Mouse (Mus musculus) large intestine, adult 2 months (tissue): ENCODE measurements around the gene Frmd7. TPM values are rescaled to one million over a fixed set of nuclear protein-coding genes. Genes with fewer than 3 reads are reported as not detected.

Experiments
- DNase-seq: peaks from one replicate; pipeline ENCODE4 v3.0.0-alpha.2; 2012; ENCODE audit warnings: low read depth, low spot score
- WGBS: fragments of 180-500 bp; shearing (Covaris S2); methylation state at CpG from one replicate; pipeline ENCODE4 v1.1.7; 2018; 5-methylcytosine and 5-hydroxymethylcytosine counted together
- polyA plus RNA-seq: library from polyadenylated mRNA; depleted of rRNA; stranded (reverse); fragments of >200 nt; gene quantifications from 2 replicates; pipeline ENCODE4 v1.2.3, GENCODE M21; 2012; rRNA removed

Frmd7 gene
- not detected in 2 replicates for polyA plus RNA-seq

DNA sequence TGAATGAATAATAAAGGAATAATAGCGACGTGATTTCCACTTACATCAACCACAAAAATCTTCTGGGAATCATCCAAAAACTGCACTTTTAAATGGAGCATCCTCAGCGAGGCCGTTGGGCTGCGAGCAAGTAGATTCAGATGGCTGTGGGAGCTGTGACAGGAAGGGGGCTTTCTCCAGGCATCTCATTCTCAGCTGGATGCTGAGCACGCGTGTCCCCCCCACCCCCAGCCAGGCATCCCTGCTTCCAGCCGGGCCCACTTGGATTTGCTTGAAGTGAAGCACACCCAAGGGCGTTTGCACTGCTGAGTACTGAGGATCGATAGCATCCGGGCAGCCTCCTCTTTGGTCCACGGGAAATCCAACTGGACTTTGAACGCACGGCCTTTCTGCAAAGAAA is at the start of gene Frmd7:
Gene Frmd7, minus strand, starts transcription at position 101 of the 400 bp plus-strand sequence.
- no peak for DNase-seq
- WGBS = 66% methylated on average over 14 of the region's 14 CpGs

DNA sequence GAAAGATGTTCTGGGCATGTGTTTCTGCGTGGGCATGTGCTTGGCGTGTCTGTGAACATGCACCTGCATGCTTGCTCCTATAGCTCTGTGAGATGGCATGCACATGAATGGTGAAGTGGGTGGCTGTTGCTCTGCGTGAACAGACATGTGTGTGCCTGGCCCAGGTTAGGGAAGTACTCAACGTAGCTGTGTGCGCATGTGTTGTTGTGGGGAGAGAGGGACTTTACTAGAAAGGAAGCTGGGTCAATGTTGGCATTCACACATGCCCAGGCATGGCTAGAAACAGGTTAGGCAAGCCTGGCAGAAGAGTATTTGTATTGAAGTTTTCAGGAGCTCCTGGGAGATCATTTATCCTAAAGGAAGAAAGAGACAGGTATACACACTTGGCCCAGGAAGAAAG is 48.8 kb upstream of the Frmd7 start:
- 90% methylated on average over 5 of the region's 5 CpGs for WGBS
- no peak for DNase-seq

DNA sequence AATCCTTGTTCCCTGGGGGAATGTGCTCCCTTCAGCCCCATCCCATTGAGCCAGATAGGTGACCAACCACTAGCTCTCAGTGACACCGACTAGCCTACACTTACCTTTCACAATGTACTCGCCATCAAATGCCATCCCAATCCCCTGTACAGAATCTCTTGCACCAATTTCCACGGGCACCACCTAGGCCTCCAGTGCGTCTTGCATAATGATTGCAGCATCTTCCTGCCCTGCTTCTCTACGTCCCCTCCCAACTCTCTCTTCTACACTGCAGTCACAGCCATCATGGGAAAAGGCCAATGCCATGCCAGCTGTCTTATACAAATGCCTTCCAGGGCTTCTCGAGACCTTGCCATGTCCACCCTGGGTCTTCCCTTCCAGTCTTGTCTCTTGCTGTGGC is 47.4 kb upstream of the Frmd7 start:
- WGBS = 90% methylated on average over 6 of the region's 6 CpGs
- DNase-seq = no peak

DNA sequence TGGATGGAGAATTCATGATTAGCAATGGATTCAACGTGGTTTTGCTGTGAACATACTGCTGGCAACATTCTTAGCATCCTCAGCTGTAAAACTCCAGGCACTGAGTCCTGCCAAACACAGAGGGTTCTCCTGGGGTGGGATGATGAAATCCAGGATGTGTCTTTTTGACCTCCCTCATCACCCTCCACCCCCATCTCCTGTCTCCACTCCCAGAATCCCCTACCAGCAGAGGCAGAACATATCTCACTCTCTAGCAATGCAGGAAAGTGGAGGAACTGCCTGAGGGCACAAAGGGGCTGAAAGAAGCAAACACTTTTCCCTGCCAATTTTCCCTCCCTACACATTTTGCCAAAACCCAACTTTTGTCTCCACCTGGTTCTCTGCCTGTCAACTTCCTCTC is 46.1 kb upstream of the Frmd7 start:
- 52% methylated on average over 1 of the region's 1 CpGs for WGBS
- DNase-seq = no peak

DNA sequence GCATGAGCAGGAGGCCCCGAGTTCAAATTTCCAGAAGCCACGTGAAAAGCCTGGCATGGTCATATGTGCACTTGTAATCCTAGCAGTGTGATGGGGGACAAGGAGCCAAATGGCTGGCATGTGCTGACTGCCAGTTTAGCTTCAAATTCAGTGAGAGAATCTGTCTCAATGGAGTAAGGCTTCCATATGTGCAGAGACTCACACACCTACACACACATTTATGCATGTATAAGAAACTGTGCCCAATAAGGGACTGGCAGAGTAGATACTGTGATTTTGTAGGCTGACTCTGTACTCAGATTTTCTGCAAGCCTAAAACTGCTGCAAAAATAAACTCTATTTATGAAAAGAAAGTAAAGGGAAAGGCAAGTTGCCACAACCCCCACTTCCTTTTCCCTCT is 35.9 kb upstream of the Frmd7 start:
- WGBS = 73% methylated on average over 2 of the region's 2 CpGs
- DNase-seq = no peak

DNA sequence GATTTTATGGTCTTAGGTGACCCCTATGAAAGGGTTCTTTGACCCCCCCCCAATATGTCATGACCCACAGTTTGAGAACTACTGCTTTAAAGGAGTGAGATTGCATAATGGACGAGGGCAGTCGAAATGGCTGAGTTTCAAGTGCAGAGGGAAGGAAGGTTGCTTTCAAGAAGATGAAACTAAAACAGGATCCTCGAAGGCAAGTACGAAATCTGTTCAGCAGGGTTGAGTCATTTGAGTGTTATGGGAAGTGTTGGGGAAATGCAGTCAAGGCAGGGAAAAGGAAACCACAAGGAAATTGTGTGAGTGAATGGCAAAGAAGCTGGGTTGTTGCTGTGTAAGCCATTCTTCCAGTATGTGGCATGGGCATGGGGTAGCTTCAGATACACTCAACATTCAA is 29.6 kb upstream of the Frmd7 start:
- WGBS = 76% methylated on average over 4 of the region's 4 CpGs
- no peak for DNase-seq

DNA sequence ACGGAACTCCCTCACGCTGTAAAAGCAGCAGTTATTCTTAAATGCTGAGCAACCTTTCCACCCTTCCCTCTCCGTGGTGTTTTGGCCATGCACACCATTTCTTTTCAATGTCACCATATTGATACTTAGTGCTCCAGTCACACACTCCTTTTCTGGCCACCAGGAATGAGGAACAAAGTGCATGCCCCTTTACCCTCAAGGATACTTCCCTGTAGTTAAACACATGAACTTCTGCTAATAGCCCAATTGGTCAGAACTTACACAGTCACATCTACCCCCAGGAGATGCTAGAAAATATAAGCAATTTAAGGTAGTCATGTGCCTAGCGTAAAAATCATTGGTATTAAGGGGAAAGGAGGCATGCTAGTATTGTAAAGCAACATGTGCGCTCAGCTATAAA is 27.4 kb upstream of the Frmd7 start:
- 84% methylated on average over 5 of the region's 5 CpGs for WGBS
- no peak for DNase-seq

DNA sequence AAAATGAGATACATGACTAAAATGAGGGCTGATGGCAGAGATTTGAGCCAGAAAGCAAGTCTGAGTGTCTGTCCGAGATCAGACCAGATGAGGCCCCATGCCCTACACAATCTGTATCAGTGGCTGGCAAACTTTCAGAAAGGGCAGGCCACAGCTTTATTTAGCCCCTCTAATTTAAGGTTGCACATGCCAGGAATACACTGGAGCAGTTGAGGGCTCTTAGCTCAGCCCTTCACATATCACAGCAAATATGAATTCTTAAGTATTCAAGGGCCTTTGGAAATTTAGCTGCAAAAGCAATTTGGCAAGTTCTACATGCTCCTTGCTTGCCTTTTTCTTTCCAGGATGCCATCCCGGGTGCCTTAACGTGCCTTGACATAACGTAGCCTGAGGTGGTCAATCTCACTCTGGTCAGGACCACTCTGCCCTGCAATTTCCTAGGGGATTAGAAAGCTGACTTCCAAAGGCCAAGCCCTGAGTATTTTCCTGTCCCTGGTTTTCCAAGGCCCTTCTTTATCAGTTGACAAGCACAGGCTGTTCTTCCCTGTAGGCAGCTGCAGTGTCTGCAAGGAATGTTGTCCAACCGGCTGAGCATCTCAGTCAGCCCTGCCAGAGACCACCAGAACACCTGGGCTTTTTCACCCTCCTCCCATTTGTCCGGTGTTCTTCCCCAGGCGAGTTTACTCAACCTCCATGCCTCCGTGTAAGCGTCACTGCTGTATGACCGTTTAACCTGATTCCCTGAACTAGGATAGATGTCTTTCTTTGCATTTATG is 25.8 kb upstream of the Frmd7 start:
- WGBS = 44% methylated on average over 10 of the region's 10 CpGs
- DNase-seq = no peak

DNA sequence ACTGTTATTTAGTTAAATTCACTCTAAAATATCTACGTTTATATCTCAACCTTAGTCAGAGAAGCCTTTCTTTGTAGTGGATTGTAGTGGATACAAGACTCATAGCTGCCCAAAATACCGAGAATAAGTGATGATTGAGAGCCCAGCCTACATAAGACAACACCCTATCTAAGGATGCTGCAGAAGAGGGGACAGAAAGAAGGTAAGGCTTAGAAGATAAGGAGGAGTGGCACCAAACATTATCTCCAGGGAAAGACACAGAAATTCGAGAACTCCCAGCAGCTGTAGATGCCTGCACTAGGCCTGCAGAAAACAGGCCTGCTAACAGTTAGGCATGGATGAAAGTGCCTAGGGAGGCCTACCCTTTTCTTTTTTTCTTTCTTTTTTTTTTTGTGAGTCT is 22.6 kb upstream of the Frmd7 start:
- no peak for DNase-seq
- 75% methylated on average over 3 of the region's 3 CpGs for WGBS

DNA sequence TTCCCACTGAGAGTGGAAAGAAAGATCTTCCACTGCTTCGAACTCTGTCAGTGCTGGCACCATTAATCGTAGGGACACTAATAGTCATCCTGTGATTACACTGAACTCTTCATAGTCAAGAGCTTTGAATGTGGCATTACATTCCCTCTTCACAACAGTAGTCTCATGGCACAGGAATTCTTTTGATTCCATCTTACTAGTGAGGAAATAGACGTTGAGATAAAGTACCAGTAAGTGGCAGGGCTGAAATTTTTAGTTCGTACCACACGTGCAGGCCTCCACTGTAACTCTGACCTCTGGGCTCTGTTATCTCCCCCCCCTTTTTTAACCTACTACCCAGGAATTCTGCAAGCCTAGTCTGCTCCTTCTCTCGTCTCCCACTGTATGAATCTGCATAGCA is 20.4 kb upstream of the Frmd7 start:
- WGBS = 70% methylated on average over 6 of the region's 6 CpGs
- no peak for DNase-seq

DNA sequence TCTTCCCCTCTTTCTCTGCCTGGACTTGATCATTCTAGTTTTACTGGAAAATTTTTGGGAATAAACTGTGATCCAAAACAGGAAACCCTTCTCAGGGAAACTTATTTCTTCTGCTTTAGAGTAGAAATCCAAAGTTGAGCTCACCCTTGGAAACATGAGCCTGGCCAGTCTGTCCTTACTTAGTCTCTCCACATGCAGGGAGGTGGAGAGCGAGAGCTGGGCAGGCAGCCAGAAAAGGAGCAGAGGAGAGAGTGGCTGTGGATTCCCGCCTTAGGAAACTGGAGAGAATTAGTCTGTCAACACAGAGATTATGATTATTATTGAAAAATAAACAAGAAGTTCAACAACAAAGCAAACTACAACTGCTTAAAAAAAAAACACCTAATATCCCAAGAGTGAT is 6.1 kb upstream of the Frmd7 start:
- DNase-seq = no peak
- 28% methylated on average over 2 of the region's 2 CpGs for WGBS

DNA sequence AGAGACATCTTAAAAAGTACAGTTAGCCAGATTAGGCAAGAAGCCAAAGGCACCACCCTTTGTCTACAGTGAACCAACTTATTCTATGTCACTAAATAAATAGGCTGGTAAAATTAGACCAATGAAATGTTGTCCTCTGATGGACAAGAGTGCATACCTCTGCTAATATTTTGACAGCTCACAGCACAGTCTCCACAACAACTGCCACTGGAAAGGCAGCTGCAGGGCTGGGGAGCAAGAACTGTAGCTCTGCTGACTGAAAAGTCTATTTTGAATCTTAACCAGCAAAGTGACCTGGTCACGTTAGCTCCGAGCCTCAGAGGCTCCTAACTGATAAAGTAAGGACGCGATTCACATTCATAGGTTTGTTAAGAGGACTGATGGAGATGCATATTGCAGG is 5.6 kb upstream of the Frmd7 start:
- 51% methylated on average over 4 of the region's 4 CpGs for WGBS
- no peak for DNase-seq

DNA sequence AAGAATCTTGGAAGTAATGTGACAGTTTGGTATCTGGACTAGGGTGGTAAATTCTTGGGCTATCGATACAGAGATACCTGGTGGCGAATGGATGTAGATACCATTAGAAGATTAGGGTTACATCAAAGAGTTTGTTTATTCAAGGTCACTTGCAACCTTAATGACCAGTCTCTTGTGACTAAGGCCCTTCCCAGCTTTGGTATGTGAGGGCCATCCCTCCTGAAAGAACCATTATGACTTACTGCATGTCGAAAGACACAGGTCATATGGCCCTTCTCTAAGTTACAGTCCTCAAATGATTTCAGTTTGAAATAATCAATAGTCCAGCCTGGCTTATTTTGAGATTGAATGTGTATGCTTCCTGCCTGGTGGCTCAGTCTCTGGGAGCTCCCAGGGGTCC is 5.4 kb downstream of the Frmd7 start:
- no peak for DNase-seq
- WGBS = 58% methylated on average over 3 of the region's 3 CpGs

DNA sequence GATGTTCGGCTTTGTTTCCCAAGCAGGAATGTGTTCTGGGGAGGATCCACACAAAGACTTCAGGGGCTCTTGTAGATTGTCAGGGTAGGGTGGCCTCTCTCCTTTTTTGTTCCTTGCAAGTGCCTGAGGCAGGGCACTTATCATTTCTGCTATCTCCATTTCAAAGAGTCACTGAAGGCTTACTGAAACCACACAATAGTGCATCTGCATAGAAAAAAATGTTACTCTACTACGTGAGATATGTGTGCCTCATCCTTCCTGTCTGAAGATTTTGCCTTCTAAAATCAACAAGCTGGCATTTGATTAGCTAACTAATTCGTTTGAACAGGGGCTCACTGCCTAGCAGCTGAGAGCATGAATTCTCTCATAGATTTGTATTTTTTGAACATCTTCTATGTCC is 12.2 kb downstream of the Frmd7 start:
- DNase-seq = no peak
- 55% methylated on average over 3 of the region's 3 CpGs for WGBS

DNA sequence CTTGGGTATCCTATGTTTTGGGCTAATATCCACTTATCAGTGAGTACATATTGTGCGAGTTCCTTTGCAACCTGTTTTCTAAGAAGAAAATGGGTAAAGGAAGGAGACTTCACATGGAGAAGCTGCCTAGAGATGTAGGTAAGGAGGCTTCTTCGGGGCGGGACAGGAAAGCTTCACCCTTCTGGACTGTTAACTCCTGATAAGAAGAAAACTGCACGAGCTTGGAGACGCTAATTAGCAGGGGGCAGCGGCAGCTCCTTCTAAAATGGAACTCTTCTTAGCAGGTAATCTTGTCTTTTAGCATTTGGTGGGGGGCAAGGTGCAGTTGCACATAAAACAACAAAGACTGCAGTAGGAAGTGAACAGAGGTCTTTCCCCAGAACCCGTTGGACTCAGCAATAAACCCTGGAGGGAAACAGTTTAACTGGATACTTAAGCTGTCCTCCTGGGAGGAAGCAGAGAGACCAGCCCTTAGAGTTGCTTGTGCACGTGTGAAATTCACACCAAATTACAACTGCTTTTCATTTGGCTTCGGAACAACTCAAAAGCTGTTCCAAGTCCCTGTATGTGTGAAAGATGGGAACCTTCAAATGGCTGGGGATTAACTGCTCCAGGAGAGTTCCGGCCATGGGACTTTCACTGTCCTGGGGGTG is 15.5 kb downstream of the Frmd7 start:
- no peak for DNase-seq
- WGBS = 57% methylated on average over 10 of the region's 10 CpGs

DNA sequence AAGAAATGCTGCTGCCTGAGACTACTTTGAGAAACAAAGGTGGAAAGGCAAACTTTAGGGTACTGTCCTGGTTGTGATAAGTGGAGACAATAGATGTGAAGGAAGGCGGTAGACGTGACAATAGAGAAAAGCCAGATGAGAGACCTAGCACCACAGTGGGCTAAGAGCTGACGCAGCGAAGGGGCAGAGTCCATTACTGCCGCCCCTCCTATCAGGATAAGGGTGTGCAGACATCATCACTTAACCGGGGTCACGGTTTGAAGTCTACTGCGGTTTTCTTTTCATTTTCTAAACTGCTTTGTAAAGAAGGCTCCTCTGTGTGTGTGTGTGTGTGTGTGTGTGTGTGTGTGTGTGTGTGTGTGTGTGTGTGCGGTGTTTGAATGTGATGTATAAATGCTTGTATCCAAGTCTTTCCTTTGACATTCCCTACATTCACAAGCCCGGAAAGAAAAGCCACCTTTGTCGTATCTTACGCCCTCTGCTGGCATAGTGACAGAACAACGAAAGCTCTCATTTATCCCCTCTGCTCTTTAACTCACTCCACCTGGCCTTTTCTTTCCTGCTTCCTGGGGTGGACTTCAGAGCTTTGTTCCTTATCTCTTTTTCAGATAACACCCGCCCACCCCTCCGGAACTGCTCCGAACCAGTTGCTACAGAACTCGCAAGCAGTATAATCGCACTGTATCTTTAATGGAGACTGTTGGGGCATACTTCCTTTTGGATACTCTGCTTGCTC is 17.7 kb downstream of the Frmd7 start:
- WGBS = 49% methylated on average over 18 of the region's 18 CpGs
- DNase-seq = no peak

DNA sequence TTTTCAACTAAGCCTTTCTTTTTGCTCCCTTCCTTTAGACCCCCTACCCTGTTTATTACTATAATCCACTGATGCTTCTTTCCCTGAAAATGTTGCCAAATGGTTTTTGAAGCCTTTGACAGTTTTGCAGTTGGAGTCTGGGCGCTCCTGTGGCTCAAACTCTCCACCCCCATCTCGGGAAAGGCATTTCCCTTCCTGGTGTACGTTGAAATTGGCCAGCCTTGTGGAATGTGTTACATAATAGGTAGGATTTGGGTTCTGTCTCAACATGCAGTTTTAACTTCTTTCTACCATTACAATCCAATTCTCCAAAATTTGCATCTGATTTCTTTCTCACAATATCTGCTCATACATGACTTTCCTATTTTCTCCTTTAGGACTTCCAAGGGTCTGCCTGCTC is 23.8 kb downstream of the Frmd7 start:
- DNase-seq = no peak
- 25% methylated on average over 3 of the region's 3 CpGs for WGBS

DNA sequence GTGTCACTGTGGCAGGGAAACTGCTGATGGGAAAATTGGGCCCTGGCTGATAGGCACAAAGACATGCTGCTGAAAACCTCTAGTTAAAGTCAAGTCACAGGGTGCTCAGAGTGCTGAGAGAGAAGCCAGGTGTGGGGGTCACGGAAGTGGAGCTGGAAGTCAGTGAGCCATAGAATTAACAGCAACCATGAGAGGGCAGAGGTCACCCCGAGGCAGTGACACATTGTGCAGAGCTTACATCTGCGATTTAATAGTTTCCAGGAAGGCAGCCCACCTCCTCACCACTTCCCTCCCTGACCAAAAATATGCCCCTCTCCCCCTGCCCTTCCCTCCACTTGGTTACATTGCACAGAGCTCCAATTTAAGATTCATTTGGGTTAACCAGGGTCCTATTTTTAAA is 25.1 kb downstream of the Frmd7 start:
- no peak for DNase-seq
- 60% methylated on average over 3 of the region's 3 CpGs for WGBS

DNA sequence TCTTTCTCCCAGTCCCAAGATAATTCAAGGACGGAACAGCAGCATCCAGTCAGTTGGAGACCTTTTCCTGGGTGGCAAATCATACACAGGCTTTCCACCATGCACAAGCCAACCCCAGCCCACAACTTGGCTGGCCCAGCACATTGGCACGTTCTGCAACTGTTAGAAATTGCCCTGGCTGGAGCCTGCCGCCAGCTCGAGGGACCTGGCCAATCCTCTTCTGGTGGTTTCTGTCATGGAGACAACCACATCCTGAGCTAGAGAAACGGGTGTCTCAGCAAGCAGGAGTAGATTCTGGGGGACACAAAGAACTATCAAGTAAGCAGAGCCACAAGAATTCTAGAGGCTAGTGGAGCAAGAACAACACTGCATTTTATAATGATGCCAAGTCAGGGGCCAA is 32.6 kb downstream of the Frmd7 start:
- WGBS = 61% methylated on average over 5 of the region's 5 CpGs
- no peak for DNase-seq

DNA sequence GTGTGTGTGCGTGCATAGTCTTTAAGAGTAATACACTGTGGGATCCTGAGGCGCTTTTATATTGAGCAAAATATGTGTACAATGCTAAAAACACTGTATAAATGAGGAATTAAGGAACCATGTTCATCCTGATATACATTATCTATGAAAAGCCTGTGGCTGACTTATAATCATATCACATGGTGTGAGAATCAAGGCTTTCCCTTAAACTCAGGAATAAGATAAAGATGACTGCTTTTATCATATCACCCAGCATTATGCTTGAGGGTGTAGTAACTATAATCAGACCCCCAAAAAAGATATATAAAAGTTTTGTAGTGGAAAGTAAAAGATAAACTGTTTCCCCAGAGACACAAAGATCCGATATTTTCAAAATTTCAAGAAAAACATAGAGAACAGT is 39.0 kb downstream of the Frmd7 start:
- DNase-seq = no peak
- WGBS = 80% methylated on average over 3 of the region's 3 CpGs

DNA sequence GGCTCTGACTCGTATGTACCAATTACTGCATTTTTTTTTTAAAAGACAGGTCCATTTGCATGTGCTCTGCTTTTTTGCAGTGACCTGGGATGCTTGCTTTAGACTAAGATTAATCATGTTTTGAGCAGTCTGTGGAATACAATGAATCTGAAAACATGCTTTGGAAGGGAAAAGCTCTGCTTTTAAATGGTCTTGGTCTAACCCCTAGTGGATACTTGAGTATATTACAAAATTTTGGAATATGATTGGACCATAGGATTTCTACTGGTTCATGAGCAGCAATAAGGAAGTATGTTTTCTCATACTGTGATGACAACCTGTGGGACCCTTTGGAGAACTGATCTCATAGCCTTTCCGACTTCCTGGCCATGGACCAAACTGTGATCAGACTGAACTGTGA is 54.5 kb downstream of the Frmd7 start:
- DNase-seq = no peak
- 55% methylated on average over 2 of the region's 2 CpGs for WGBS
